Mouse (Mus musculus) cerebellum, postnatal 10 days (tissue): Measurements from ENCODE around the gene Apex2.
"Not testable (repeated sequence)": the region's sequence is repeated elsewhere in the genome, so short reads cannot be mapped to it uniquely, and the experiment has no call there.

Source experiments
- DNase-seq, 2 experiments: peaks; one replicate each; pipeline ENCODE4 v3.0.0; 2021; ENCODE audit warnings: mixed read lengths in 2 of 2

Gene Apex2

DNA sequence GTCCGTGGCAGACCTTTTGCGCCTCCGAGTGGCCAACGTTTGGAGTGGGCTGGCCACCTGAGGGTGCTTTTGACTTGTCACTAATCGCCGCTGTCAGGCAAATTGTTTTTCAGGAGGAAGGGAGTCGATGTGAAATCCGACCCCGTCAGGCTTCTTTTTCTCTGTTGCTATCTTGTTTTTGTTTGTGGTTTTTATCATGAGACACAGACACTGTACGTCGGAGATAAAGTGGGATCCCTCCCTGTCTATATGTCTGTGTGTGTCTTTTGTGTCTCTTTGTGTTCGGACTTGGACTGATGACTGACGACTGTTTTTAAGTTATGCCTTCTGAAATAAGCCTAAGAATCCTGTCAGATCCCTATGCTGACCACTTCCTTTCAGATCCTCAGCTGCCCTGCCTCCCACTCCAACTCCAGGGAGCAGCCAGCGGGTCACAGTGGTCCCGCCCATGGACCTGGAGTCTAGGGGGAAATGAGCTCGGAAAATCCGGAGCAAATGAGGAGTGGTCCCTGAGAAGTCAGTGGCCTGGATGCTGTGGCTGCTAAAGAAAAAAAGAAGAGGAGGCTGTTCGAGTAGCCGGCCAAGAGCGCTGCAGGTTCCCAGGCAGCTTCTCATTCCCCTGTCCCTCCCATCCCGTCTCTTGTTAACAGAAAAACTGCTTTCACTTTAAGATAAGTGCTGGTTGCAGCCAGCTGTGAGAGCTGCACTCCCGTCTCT is 103.2 kb downstream of the Apex2 start:
- DNase-seq, result not testable (repeated sequence)

DNA sequence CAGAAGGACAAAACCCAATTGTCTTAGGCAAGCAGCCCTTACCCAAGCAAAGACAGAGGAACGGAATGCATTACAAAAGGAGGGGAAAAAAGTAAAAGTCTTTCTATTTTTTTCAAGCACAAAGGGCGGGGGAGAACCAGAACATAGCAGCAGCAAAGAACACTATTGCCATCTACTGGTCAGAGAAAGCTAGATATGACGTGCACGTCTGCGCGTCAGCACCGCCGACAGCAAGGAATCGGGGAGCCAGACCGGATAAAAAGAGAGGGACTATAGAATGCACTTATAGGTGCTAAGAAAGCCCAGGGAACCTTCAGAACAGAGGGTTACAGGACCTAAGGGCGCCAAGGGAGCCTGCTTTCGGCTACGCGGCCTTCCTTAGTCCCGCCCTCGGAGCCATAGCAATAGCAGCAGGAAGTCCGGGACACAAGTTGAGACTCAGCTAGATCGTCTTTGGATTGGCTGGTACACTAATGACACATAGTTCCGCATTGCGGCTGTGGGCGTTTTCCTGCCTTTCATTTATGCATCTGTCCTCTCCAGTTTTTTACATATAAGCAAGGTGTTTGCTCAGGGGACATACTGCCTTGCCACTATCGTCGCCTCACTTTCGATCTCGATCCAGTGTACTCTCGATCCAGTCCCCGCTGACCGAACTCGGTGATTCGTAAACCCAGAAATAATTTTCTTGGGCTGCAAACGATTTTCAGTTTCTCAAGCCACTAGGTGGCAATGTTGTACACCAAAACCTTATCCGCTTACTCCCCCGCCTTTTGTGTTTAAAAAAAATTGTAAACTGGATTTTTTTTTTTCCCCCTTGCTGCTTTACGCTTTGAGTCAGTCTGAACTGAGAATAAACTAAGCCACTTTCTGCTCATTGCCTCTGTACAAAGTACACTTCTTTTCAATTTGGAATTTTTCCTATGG is 111.6 kb downstream of the Apex2 start:
- peak; percentile 92 to 93 for DNase-seq

- DNase-seq, result no peak
Observed at GRCm38 (mm10) chrX:150471416-150471815, 118.3 kb downstream of the Apex2 start.
